Mouse (Mus musculus) liver, embryonic 15.5 days (tissue): ENCODE results near the gene Eva1c. TPM values are rescaled to one million over a fixed set of nuclear protein-coding genes. Genes with fewer than 3 reads are reported as not detected.

Experiments
- ATAC-seq: fragments of 200-750 bp; cut with Nextera tagmentation; 2 replicates; pipeline ENCODE4 v1.8.0; 2017; ENCODE audit warnings: moderate number of reproducible peaks, mild to moderate bottlenecking, moderate library complexity; ENCODE audit not compliant: insufficient read depth
- H3K27ac ChIP-seq: fragments of 300-500 bp; sonication (generic); replicated peaks from 2 replicates; pipeline ENCODE4 v1.5.1; 2015; ENCODE audit warnings: mild to moderate bottlenecking, inconsistent platforms
- H3K27me3 ChIP-seq: fragments of 300-500 bp; sonication (generic); 2 replicates; pipeline ENCODE4 v1.6.1; 2015; ENCODE audit warnings: mild to moderate bottlenecking, inconsistent platforms
- H3K36me3 ChIP-seq: fragments of 300-500 bp; sonication (generic); replicated peaks from 2 replicates; pipeline ENCODE4 v1.6.1; 2015; ENCODE audit warnings: moderate library complexity, mild to moderate bottlenecking, inconsistent platforms
- H3K4me1 ChIP-seq: fragments of 300-500 bp; sonication (generic); replicated peaks from 2 replicates; pipeline ENCODE4 v1.6.1; 2015; ENCODE audit warnings: inconsistent platforms
- H3K4me2 ChIP-seq: fragments of 300-500 bp; sonication (generic); 2 replicates; pipeline ENCODE4 v1.6.1; 2015; ENCODE audit warnings: moderate library complexity, mild to moderate bottlenecking, inconsistent platforms
- H3K4me3 ChIP-seq: fragments of 300-500 bp; sonication (generic); replicated peaks from 2 replicates; pipeline ENCODE4 v1.5.1; 2015; ENCODE audit warnings: mild to moderate bottlenecking, inconsistent platforms
- H3K9ac ChIP-seq: fragments of 300-500 bp; sonication (generic); 2 replicates; pipeline ENCODE4 v1.6.1; 2015; ENCODE audit warnings: moderate library complexity, mild to moderate bottlenecking, inconsistent platforms
- H3K9me3 ChIP-seq: fragments of 300-500 bp; sonication (generic); replicated peaks from 2 replicates; pipeline ENCODE4 v1.6.1; 2016; ENCODE audit warnings: inconsistent platforms
- WGBS: fragments of 180-500 bp; shearing (Covaris S2); methylation state at CpG from one replicate; pipeline ENCODE4 v1.1.7; 2015; ENCODE audit warnings: mixed read lengths; ENCODE audit not compliant: insufficient replicate concordance; 5-methylcytosine and 5-hydroxymethylcytosine counted together
- polyA plus RNA-seq: library from polyadenylated mRNA; unstranded; fragments of >200 nt; fragmentation: Nextera tagmentation; extraction: Ambion mirVana; gene quantifications from 2 replicates; pipeline ENCODE4 v1.2.1, GENCODE M21; 2015

The Eva1c gene
- polyA plus RNA-seq, 1 experiment from 2014 or later, result 0.39 TPM

DNA sequence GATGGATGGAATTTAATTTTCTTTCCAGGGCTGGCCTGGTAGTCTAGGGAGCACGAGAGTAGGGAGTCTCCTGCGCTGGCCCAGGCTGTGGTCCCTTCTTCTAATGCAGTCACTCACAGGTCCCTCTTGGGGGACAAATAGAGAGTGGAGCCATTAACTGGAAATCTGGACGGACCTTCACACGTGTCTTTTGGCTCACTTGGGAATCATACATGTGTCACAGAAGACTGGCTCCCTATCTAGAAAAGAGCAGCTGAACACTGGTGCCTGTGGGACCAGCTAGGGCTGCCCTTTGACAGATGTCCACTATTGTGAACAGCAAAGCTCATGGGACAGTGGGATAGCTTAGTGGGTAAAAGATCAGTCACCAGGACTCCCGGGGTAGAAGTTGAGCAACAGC, 478 bp upstream of the Eva1c start:
- ATAC-seq, result no peak
- Histone ChIP-seq H3K27ac (no peak overlapping the region), H3K9me3 (no peaks in the 10 kb centered on the region), H3K4me1 (peaks cover 55% of the 10 kb centered on the region), H3K36me3 (no peaks in the 10 kb centered on the region), H3K27me3 (peaks cover 55% of the 10 kb centered on the region), H3K9ac (no peak overlapping the region), H3K4me2 (no peak overlapping the region), H3K4me3 (no peak overlapping the region)
- WGBS, result 64% methylated on average over 5 of the region's 5 CpGs

- Histone ChIP-seq H3K9me3 (no peaks in the 10 kb centered on the region), H3K9ac (no peak overlapping the region), H3K27ac (no peak overlapping the region), H3K4me3 (no peak overlapping the region), H3K27me3 (peaks cover 60% of the 10 kb centered on the region), H3K4me1 (peaks cover 49% of the 10 kb centered on the region), H3K4me2 (no peak overlapping the region), H3K36me3 (no peaks in the 10 kb centered on the region)
- no peak for ATAC-seq
- WGBS, result 72% methylated on average over 9 of the region's 9 CpGs
Measured at GRCm38 (mm10) chr16:90827498-90827897, 979 bp downstream of the Eva1c start.

- Histone ChIP-seq H3K36me3 (no peaks in the 10 kb centered on the region), H3K4me3 (no peak overlapping the region), H3K4me1 (peaks cover 38% of the 10 kb centered on the region), H3K4me2 (peak overlapping the region; percentile 97; the same call in 1 of the 2 replicates), H3K27ac (peak overlapping the region; percentile 77; the same call in 1 of the 2 replicates), H3K9ac (no peak overlapping the region), H3K27me3 (peaks cover 72% of the 10 kb centered on the region), H3K9me3 (no peaks in the 10 kb centered on the region)
- WGBS, result 63% methylated on average over 7 of the region's 7 CpGs
- ATAC-seq, result no peak
Measured at GRCm38 (mm10) chr16:90829136-90829535, 2.6 kb downstream of the Eva1c start.

DNA sequence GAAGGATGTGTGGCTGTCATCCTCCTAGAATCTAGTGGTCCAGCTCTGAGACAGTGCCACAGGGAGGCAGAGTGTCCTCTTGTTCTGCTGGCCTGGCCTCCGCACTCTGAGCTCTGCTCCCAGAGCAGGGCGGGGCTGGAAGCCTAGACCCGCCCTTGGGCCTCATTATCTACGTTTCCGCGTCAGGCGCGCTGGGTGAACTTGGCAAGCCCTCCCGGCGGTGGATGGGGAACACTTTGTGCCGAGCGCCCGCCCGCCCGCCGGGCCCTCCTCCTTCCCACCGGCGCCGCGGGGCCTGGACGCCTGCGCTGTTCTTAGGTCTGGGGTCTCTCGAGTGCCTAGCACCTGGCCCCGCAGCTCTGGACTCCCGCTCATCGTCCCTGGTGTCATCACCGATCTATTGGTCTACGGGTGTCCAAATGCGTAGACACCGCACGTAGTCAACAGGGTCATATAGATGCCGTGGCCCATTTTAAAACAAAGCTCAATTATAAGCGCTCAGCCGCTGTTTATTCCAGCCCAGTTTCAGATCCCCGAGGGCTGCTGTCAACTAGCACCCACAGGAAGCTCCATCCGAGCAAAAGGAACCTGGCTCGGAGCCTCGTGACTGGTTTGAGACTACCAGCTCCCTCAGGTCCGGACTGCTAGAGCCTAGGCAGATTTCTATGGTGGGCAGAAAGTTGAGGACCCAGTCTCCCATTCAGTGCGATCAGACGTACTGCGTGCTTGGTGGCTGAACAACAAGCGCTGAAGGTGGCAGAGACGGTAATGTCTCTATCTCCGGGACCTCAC, 3.6 kb downstream of the Eva1c start:
- WGBS, result under 1% methylated on average over 45 of the region's 45 CpGs
- Histone ChIP-seq H3K4me2 (peak overlapping the region; percentile 97), H3K9me3 (no peaks in the 10 kb centered on the region), H3K27me3 (peaks cover 81% of the 10 kb centered on the region), H3K9ac (peak overlapping the region; percentile 69), H3K27ac (peak overlapping the region; percentile 77), H3K4me1 (peaks cover 38% of the 10 kb centered on the region), H3K36me3 (no peaks in the 10 kb centered on the region), H3K4me3 (peak overlapping the region; percentile 66)
- ATAC-seq, result peak; percentile 93

- peak overlapping the region; percentile 97 for H3K4me2 ChIP-seq
- WGBS, result under 1% methylated on average over 67 of the region's 67 CpGs
- H3K27ac ChIP-seq, result peak overlapping the region; percentile 77
- peak overlapping the region; percentile 69 for H3K9ac ChIP-seq
- H3K27me3 ChIP-seq, result peaks cover 82% of the 10 kb centered on the region
- peak; percentile 67 for ATAC-seq
- H3K36me3 ChIP-seq, result no peaks in the 10 kb centered on the region
- peak overlapping the region; percentile 66 for H3K4me3 ChIP-seq
- H3K9me3 ChIP-seq, result no peaks in the 10 kb centered on the region
- H3K4me1 ChIP-seq, result peaks cover 38% of the 10 kb centered on the region
Measured at GRCm38 (mm10) chr16:90830686-90831439, 4.3 kb downstream of the Eva1c start.

DNA sequence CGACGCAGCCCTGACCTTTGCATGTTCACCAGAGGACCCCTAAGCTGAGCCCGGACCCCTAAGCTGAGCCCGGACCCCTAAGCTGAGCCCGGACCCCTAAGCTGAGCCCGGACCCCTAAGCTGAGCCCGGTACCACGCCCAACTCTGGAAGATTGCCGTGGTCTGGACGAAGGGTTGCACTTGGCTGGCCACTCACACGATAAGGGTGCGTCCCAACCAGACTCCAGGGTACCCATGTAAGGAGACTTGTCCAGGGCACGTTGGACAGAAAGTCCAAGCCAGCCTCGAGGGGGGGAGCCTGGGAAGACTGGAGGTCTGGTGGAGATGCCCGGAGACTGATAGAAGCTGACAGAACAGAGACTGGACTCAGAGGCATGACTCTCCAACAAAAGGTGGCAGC, 5.2 kb downstream of the Eva1c start:
- peak overlapping the region; percentile 66; the same call in 1 of the 2 replicates for H3K4me3 ChIP-seq
- H3K4me2 ChIP-seq, result peak overlapping the region; percentile 97
- no peak overlapping the region for H3K9ac ChIP-seq
- ATAC-seq, result no peak
- WGBS, result 24% methylated on average over 15 of the region's 15 CpGs
- H3K4me1 ChIP-seq, result peaks cover 38% of the 10 kb centered on the region
- no peaks in the 10 kb centered on the region for H3K36me3 ChIP-seq
- H3K9me3 ChIP-seq, result no peaks in the 10 kb centered on the region
- peaks cover 86% of the 10 kb centered on the region for H3K27me3 ChIP-seq
- H3K27ac ChIP-seq, result no peak overlapping the region

- Histone ChIP-seq H3K4me3 (no peak overlapping the region), H3K36me3 (no peaks in the 10 kb centered on the region), H3K27ac (no peak overlapping the region), H3K27me3 (peaks cover 89% of the 10 kb centered on the region), H3K9me3 (no peaks in the 10 kb centered on the region), H3K4me2 (no peak overlapping the region), H3K9ac (no peak overlapping the region), H3K4me1 (peaks cover 38% of the 10 kb centered on the region)
- no peak for ATAC-seq
- 51% methylated on average over 6 of the region's 6 CpGs for WGBS
Measured at GRCm38 (mm10) chr16:90832495-90832894, 6.0 kb downstream of the Eva1c start.

- H3K4me3 ChIP-seq, result no peak overlapping the region
- no peak overlapping the region for H3K4me2 ChIP-seq
- WGBS, result 41% methylated on average over 9 of the region's 9 CpGs
- H3K9me3 ChIP-seq, result no peaks in the 10 kb centered on the region
- peaks cover 31% of the 10 kb centered on the region for H3K4me1 ChIP-seq
- peaks cover 91% of the 10 kb centered on the region for H3K27me3 ChIP-seq
- ATAC-seq, result no peak
- H3K36me3 ChIP-seq, result no peaks in the 10 kb centered on the region
- H3K9ac ChIP-seq, result no peak overlapping the region
- H3K27ac ChIP-seq, result no peak overlapping the region
Measured at GRCm38 (mm10) chr16:90833041-90833791, 6.7 kb downstream of the Eva1c start.

- no peak overlapping the region for H3K4me2 ChIP-seq
- ATAC-seq, result no peak
- H3K9me3 ChIP-seq, result no peaks in the 10 kb centered on the region
- no peaks in the 10 kb centered on the region for H3K4me1 ChIP-seq
- 54% methylated on average over 8 of the region's 8 CpGs for WGBS
- no peak overlapping the region for H3K9ac ChIP-seq
- H3K27me3 ChIP-seq, result peaks cover 69% of the 10 kb centered on the region
- no peak overlapping the region for H3K27ac ChIP-seq
- no peaks in the 10 kb centered on the region for H3K36me3 ChIP-seq
- no peak overlapping the region for H3K4me3 ChIP-seq
Measured at GRCm38 (mm10) chr16:90837431-90837830, 10.9 kb downstream of the Eva1c start.

DNA sequence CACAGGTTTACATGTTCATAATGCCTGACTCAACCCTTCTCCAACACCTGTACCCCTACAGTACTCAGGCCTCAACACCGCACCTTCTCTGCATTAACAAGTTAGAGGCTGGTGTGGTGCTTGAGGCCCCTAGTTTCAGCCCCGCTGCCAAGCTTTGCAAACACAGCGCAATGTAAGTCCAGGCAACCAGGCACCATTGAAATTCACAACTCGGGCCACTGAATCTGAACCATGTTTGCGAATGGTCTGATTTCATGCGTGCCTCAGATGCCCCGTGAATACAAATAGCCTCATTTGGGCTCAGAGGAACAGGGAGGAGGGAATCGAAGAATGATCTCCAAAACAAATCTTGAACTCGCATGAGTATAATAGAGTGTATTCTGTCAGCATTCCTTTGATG, 15.6 kb downstream of the Eva1c start:
- Histone ChIP-seq H3K9ac (no peak overlapping the region), H3K36me3 (no peaks in the 10 kb centered on the region), H3K27ac (no peak overlapping the region), H3K27me3 (peaks cover 35% of the 10 kb centered on the region), H3K4me3 (no peak overlapping the region), H3K9me3 (no peaks in the 10 kb centered on the region), H3K4me1 (no peaks in the 10 kb centered on the region), H3K4me2 (no peak overlapping the region)
- 69% methylated on average over 9 of the region's 9 CpGs for WGBS
- no peak for ATAC-seq

GRCm38 (mm10) chr16:90845038-90845437, 18.5 kb downstream of the Eva1c start:
- H3K4me2 ChIP-seq, result no peak overlapping the region
- ATAC-seq, result no peak
- 68% methylated on average over 6 of the region's 6 CpGs for WGBS

More at GRCm38 (mm10) chr16:90845038-90845437, 18.5 kb downstream of the Eva1c start:
- peaks cover 33% of the 10 kb centered on the region; the same call in 1 of the 2 replicates for H3K27me3 ChIP-seq
- no peaks in the 10 kb centered on the region for H3K4me1 ChIP-seq
- H3K36me3 ChIP-seq, result no peaks in the 10 kb centered on the region
- no peak overlapping the region for H3K9ac ChIP-seq
- H3K9me3 ChIP-seq, result no peaks in the 10 kb centered on the region
- no peak overlapping the region for H3K27ac ChIP-seq
- H3K4me3 ChIP-seq, result no peak overlapping the region
